Mouse (Mus musculus): ENCODE results near the gene Trmt112. TPM values are rescaled to one million over a fixed set of nuclear protein-coding genes. Genes with fewer than 3 reads are reported as not detected.
A peak's percentile ranks its signal among the peaks of the same experiment; 100 is the strongest.
"Not testable (repeated sequence)": the region's sequence is repeated elsewhere in the genome, so short reads cannot be mapped to it uniquely, and the experiment has no call there.

The Trmt112 gene
- polyA plus RNA-seq, 1 experiment from 2014 or later: 142 TPM

DNA sequence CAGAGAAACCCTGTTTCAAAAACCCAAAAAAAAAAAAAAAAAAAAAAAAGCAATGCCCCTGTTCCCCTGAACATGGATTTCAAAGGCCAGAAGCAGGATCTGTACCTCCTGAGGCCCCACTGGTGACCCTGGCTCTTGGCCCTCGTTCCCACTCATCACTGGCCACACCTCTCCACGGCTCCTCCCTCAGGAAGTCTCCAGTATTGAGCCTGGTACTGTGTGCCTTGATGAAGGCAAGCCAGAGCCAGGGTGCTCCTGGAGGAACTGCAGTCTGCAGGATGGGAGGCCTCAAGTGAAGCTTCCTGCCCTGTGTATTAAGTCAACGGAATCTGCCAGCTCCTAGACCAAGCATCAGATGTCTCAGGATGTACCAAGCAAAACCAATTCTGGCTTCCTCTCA, 3.3 kb upstream of the Trmt112 start:
- H3K4me1 ChIP-seq (replicated peaks; ENCODE audit: insufficient read depth, low read length): peaks cover 12% of the 10 kb centered on the region
- H3K4me2 ChIP-seq (ENCODE audit: low read length): no peak overlapping the region
- H3K4me3 ChIP-seq (replicated peaks; ENCODE audit: low read depth, low read length): no peak overlapping the region
- 77% methylated on average over 3 of the region's 3 CpGs for WGBS
- no peak for TF ChIP-seq CTCF (IDR thresholded peaks at IDR 0.05; ENCODE audit: low read depth)
- H3K9me3 ChIP-seq (replicated peaks; ENCODE audit: low read length): no peaks in the 10 kb centered on the region
- DNase-seq (ENCODE audit: low spot score) (no peak), ATAC-seq (replicated peaks; ENCODE audit: low FRiP score, low read depth) (no peak)
- no peaks in the 10 kb centered on the region for H3K27me3 ChIP-seq (ENCODE audit: insufficient read depth, low read length)
- H3K36me3 ChIP-seq (ENCODE audit: insufficient read depth, low read length): peaks cover 22% of the 10 kb centered on the region; the same call in 1 of the 2 replicates
- no peak overlapping the region for H3K9ac ChIP-seq (ENCODE audit: low read depth, low read length)
- no peak overlapping the region for H3K27ac ChIP-seq

DNA sequence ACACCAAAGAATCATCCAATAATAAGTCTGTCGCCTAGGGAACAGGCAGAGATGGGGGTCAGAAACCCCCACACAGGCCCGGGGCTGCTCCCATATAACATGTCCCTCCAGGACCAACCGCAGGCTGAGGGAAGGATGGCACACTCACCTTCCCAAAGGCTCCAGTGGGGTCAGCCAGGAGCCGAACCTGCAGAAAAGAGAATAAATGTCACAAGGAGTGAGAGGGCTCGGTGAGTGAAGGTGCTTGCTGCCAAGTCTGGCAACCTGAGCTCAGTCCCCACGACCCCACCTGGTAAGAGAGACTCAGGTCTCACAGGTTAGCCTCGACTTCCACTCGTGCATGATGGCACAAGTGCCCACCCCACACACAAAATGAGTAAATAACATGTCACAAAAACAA, 2.4 kb upstream of the Trmt112 start:
- Histone ChIP-seq H3K4me2 (ENCODE audit: low read length) (peak overlapping the region; percentile 61), H3K36me3 (ENCODE audit: insufficient read depth, low read length) (peaks cover 31% of the 10 kb centered on the region), H3K27ac (no peak overlapping the region), H3K4me1 (replicated peaks; ENCODE audit: insufficient read depth, low read length) (peaks cover 15% of the 10 kb centered on the region), H3K27me3 (ENCODE audit: insufficient read depth, low read length) (no peaks in the 10 kb centered on the region), H3K9me3 (replicated peaks; ENCODE audit: low read length) (no peaks in the 10 kb centered on the region), H3K4me3 (replicated peaks; ENCODE audit: low read depth, low read length) (no peak overlapping the region), H3K9ac (ENCODE audit: low read depth, low read length) (no peak overlapping the region)
- no peak for DNase-seq (ENCODE audit: low spot score)
- WGBS: 87% methylated on average over 8 of the region's 8 CpGs
- TF ChIP-seq CTCF (IDR thresholded peaks at IDR 0.05; ENCODE audit: low read depth): no peak
- ATAC-seq (replicated peaks; ENCODE audit: low FRiP score, low read depth): no peak

DNA sequence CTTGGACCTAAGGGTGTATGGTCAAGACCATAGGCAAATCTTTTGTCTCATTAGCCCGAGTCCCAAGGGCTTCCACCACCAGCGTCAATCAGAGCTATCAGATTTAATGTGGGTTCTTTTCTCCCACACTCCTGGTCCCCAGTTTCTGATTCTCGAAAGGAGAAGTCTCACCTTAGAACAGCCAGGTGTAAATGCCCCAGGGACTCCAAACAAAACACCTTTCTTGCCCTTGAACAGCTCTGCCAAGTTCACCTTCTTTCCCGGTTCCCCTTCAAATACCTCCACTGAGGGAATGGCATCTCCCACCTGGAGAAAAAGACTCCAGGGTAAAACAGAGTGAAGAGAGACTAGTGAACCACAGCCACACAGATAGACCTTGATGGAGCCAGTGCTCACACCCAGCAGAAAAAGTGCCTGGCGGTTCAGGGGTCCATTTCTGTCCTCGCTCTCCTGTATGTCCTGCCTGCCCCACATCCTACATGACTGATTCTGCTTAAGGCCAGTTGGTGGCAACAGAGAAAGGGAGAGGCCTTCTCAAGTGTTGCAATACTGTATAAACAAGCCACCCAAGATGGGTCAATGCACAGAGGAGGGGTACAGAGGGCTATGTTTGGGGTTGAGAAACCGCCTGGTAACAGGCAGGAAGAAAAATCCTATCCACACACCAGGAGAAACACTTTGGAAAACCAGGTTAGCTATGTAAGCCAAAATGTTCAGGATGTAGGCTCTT, 1.5 kb upstream of the Trmt112 start:
- Histone ChIP-seq H3K36me3 (ENCODE audit: insufficient read depth, low read length) (peaks cover 39% of the 10 kb centered on the region), H3K27me3 (ENCODE audit: insufficient read depth, low read length) (no peaks in the 10 kb centered on the region), H3K4me2 (ENCODE audit: low read length) (peak overlapping the region; percentile 61), H3K9ac (ENCODE audit: low read depth, low read length) (peak overlapping the region; percentile 58), H3K4me3 (replicated peaks; ENCODE audit: low read depth, low read length) (peak overlapping the region; percentile 52), H3K9me3 (replicated peaks; ENCODE audit: low read length) (no peaks in the 10 kb centered on the region), H3K27ac (peak overlapping the region; percentile 98), H3K4me1 (replicated peaks; ENCODE audit: insufficient read depth, low read length) (peaks cover 15% of the 10 kb centered on the region)
- 56% methylated on average over 7 of the region's 7 CpGs for WGBS
- peak; percentile 60 for DNase-seq (ENCODE audit: low spot score)
- 0 out of 2 replicates have a peak, but pooled peaks have one; percentile 19 for TF ChIP-seq CTCF (IDR thresholded peaks at IDR 0.05; ENCODE audit: low read depth)
- no peak for ATAC-seq (replicated peaks; ENCODE audit: low FRiP score, low read depth)

DNA sequence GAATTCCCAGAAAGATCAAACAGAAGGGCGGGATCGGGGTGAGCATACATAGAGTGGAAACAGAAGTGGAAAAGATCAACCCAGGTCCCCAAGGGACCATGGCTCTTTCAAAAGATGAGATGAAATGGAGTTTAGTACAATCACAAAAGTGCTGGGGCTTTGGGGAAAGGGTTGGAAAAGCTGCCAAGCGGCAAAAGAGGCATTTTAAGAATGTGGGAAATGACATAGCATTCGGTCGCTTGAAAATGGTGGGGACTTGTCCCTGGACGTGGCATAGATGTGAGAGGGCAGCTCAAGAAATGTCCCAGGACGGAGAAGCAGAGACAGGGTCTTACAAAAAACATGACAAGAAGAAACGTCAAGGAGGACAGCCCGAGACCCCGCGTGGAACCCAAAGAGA, 477 bp upstream of the Trmt112 start:
- Histone ChIP-seq H3K4me1 (replicated peaks; ENCODE audit: insufficient read depth, low read length) (peaks cover 15% of the 10 kb centered on the region), H3K27ac (peak overlapping the region; percentile 98), H3K27me3 (ENCODE audit: insufficient read depth, low read length) (no peaks in the 10 kb centered on the region), H3K4me2 (ENCODE audit: low read length) (peak overlapping the region; percentile 61), H3K9me3 (replicated peaks; ENCODE audit: low read length) (no peaks in the 10 kb centered on the region), H3K4me3 (replicated peaks; ENCODE audit: low read depth, low read length) (peak overlapping the region; percentile 52), H3K36me3 (ENCODE audit: insufficient read depth, low read length) (peaks cover 46% of the 10 kb centered on the region), H3K9ac (ENCODE audit: low read depth, low read length) (peak overlapping the region; percentile 58)
- WGBS: 6% methylated on average over 11 of the region's 11 CpGs
- no peak for TF ChIP-seq CTCF (IDR thresholded peaks at IDR 0.05; ENCODE audit: low read depth)
- DNase-seq (ENCODE audit: low spot score) (peak; percentile 32), ATAC-seq (replicated peaks; ENCODE audit: low FRiP score, low read depth) (no peak)

DNA sequence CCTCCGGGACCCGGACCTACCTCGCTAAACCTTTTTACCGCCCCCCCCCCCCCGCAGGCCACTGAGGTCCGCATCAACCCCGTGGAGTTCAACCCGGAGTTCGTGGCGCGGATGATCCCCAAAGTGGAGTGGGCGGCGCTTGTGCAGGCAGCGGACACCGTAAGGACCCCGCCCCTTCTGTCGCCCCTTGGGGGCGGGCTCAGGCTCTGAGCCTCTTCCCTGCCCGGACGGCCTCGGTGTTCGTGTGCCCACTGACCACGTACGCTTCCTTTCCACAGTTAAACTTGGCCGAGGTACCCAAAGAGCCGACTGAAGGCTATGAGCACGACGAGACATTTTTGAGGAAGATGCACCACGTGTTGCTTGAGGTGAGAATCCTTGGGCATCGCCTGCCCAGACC, 808 bp downstream of the Trmt112 start:
- not testable (repeated sequence) for H3K27me3 ChIP-seq (ENCODE audit: insufficient read depth, low read length); H3K9me3 ChIP-seq (replicated peaks; ENCODE audit: low read length)
- H3K36me3 ChIP-seq (ENCODE audit: insufficient read depth, low read length): peaks cover 37% of the 10 kb centered on the region
- peak overlapping the region; percentile 52 for H3K4me3 ChIP-seq (replicated peaks; ENCODE audit: low read depth, low read length)
- peak overlapping the region; percentile 61 for H3K4me2 ChIP-seq (ENCODE audit: low read length)
- ATAC-seq (replicated peaks; ENCODE audit: low FRiP score, low read depth) (peak; percentile 4; the same call in 1 of the 2 replicates), DNase-seq (ENCODE audit: low spot score) (peak; percentile 72)
- TF ChIP-seq CTCF (IDR thresholded peaks at IDR 0.05; ENCODE audit: low read depth): peak; percentile 3; the same call in 1 of the 2 replicates
- WGBS: 1% methylated on average over 30 of the region's 30 CpGs
- peak overlapping the region; percentile 58 for H3K9ac ChIP-seq (ENCODE audit: low read depth, low read length)
- H3K27ac ChIP-seq: peak overlapping the region; percentile 98
- H3K4me1 ChIP-seq (replicated peaks; ENCODE audit: insufficient read depth, low read length): peaks cover 15% of the 10 kb centered on the region

DNA sequence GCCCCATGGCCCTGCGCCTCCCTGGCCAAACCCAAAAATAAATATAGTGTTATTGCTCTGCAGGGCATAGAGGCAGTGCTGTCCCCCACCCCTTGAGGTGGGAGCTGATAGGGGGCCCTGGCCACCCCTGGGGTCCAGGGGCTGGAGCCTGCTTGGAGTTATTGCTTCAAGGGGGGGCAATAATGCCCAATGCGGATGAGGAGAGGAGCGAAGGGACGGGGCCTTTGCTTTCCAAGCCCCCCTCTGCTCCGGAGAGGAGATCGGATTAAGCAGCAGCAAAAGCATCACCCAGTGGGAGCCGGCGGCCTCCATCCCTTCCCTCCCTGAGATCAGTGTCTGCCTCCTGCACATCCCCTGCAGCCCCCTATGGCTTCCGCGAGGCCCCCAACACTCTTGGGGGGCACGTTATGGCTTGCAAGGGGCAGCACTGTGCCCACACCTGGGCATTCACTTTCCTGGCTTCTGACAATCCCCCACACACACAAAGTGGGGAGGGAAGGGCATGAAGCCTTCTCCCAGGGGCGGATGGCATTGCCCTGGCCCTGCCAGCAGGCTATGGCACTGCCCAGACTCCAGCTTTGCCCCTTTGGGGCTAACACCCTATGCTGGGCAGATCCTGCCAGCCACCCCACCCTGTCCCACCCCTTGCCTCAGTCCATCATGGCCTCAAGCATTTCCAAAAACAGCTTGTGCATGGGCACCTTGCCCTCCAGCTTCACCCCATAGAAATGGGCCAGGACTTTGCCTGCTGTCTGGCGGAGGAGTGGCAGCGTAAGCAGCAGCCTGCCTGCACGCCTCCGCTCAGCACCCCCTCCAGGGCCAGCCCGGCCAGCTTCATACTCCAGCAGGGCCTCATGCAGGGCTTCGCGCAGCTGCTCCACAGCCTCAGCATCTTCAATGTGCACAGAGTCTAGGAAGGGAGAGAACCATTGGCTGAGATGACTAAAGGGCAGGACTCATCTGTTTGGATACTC, 1.9 kb downstream of the Trmt112 start:
- H3K36me3 ChIP-seq (ENCODE audit: insufficient read depth, low read length): peaks cover 32% of the 10 kb centered on the region
- peaks cover 15% of the 10 kb centered on the region for H3K4me1 ChIP-seq (replicated peaks; ENCODE audit: insufficient read depth, low read length)
- peak overlapping the region; percentile 61 for H3K4me2 ChIP-seq (ENCODE audit: low read length)
- WGBS: 86% methylated on average over 19 of the region's 19 CpGs
- no peak for DNase-seq (ENCODE audit: low spot score)
- H3K4me3 ChIP-seq (replicated peaks; ENCODE audit: low read depth, low read length): no peak overlapping the region
- H3K27me3 ChIP-seq (ENCODE audit: insufficient read depth, low read length): no peaks in the 10 kb centered on the region
- no peaks in the 10 kb centered on the region for H3K9me3 ChIP-seq (replicated peaks; ENCODE audit: low read length)
- no peak for TF ChIP-seq CTCF (IDR thresholded peaks at IDR 0.05; ENCODE audit: low read depth)
- no peak overlapping the region for H3K27ac ChIP-seq
- H3K9ac ChIP-seq (ENCODE audit: low read depth, low read length): 0 out of 2 replicates have a peak overlapping the region, but pooled peaks have one; percentile 18
- ATAC-seq (replicated peaks; ENCODE audit: low FRiP score, low read depth): no peak
